Mouse (Mus musculus): ENCODE data around the gene Lrrc71. TPM values are rescaled to one million over a fixed set of nuclear protein-coding genes. Genes with fewer than 3 reads are reported as not detected.

Lrrc71 gene
- total and polyA plus RNA-seq, 2 experiments from 2014 or later, result 0.66 to 1.3 TPM

- ATAC-seq (ENCODE audit: low FRiP score), result no peak
- Histone ChIP-seq H3K27me3 (ENCODE audit: insufficient read depth, low read length) (no peaks in the 10 kb centered on the region), H3K9me3 (ENCODE audit: low read length) (no peaks in the 10 kb centered on the region), H3K4me1 (ENCODE audit: insufficient read depth, low read length) (no peaks in the 10 kb centered on the region), H3K4me3 (ENCODE audit: low read depth, low read length) (no peak overlapping the region), H3K9ac (replicated peaks; ENCODE audit: low read length, poor library complexity, severe bottlenecking) (no peak overlapping the region), H3K4me2 (ENCODE audit: low read depth, low read length, poor library complexity, severe bottlenecking) (no peak overlapping the region), H3K27ac (ENCODE audit: low read depth, low read length) (no peak overlapping the region), H3K36me3 (ENCODE audit: insufficient read depth, low read length) (peaks cover 51% of the 10 kb centered on the region)
- no peak for DNase-seq (ENCODE audit: low spot score)
- 70% methylated on average over 5 of the region's 5 CpGs for WGBS
- no peak for TF ChIP-seq CTCF (IDR thresholded peaks at IDR 0.05)
These were observed 9.5 kb downstream of the Lrrc71 start for GRCm38 (mm10) chr3:87738906-87739305.

GRCm38 (mm10) chr3:87735335-87735734 lies 13.1 kb downstream of the Lrrc71 start:
- Histone ChIP-seq H3K9ac (replicated peaks; ENCODE audit: low read length, poor library complexity, severe bottlenecking) (no peak overlapping the region), H3K36me3 (ENCODE audit: insufficient read depth, low read length) (peaks cover 81% of the 10 kb centered on the region), H3K27me3 (ENCODE audit: insufficient read depth, low read length) (no peaks in the 10 kb centered on the region), H3K4me3 (ENCODE audit: low read depth, low read length) (no peak overlapping the region), H3K9me3 (ENCODE audit: low read length) (no peaks in the 10 kb centered on the region), H3K4me1 (ENCODE audit: insufficient read depth, low read length) (no peaks in the 10 kb centered on the region), H3K27ac (ENCODE audit: low read depth, low read length) (no peak overlapping the region), H3K4me2 (ENCODE audit: low read depth, low read length, poor library complexity, severe bottlenecking) (no peak overlapping the region)
- 89% methylated on average over 9 of the region's 9 CpGs for whole genome bisulfite sequencing
- ATAC-seq (ENCODE audit: low FRiP score) (no peak), DNase-seq (ENCODE audit: low spot score) (no peak)
- TF ChIP-seq CTCF (IDR thresholded peaks at IDR 0.05), result no peak

DNA sequence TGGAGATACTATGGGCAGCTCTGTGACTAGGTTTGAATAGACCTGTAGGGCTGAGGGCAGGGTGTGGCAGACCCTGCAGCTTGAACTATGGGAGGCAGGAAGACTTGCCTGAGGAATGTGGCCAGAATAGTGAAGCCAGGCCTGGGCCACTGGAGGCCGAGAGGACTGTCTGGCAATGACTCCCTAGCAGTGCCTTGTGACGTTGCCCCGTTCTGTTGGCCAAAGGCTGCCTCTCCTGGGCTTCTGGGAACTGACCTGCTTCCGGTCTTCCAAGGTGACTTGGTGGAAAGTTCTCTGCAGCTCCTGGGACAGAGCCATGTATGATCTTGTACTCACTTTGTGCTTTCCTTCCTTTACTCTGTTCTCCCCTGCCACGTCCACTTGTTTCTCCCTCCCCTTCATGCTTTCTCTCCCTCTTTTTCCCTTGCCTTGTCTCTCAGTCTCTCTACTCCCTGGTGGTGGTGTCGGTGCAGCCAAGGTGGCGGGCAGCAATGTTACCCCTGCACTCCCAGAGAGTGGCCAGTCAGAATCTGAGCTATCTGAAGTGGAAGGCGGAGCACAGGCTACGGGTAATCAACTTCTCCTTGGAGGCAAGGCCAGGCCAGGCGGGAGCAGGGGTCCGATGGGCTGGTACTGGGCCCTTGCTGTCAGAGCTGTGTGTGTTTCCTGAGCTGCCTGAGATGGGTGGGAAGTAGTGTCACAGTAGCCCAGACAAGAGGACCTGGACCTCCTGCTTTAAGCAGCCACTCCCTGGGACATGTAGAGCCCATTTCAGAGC lies 14.3 kb downstream of the Lrrc71 start:
- H3K9me3 ChIP-seq (ENCODE audit: low read length), result no peaks in the 10 kb centered on the region
- 81% methylated on average over 11 of the region's 11 CpGs for WGBS
- no peak overlapping the region for H3K4me3 ChIP-seq (ENCODE audit: low read depth, low read length)
- H3K36me3 ChIP-seq (ENCODE audit: insufficient read depth, low read length), result peaks cover 88% of the 10 kb centered on the region
- H3K27me3 ChIP-seq (ENCODE audit: insufficient read depth, low read length), result no peaks in the 10 kb centered on the region
- DNase-seq (ENCODE audit: low spot score), result no peak
- TF ChIP-seq CTCF (IDR thresholded peaks at IDR 0.05), result no peak
- no peak overlapping the region for H3K9ac ChIP-seq (replicated peaks; ENCODE audit: low read length, poor library complexity, severe bottlenecking)
- H3K27ac ChIP-seq (ENCODE audit: low read depth, low read length), result no peak overlapping the region
- H3K4me1 ChIP-seq (ENCODE audit: insufficient read depth, low read length), result no peaks in the 10 kb centered on the region
- H3K4me2 ChIP-seq (ENCODE audit: low read depth, low read length, poor library complexity, severe bottlenecking), result no peak overlapping the region
- ATAC-seq (ENCODE audit: low FRiP score), result no peak

GRCm38 (mm10) chr3:87733098-87733497 lies 15.3 kb downstream of the Lrrc71 start:
- Histone ChIP-seq H3K4me3 (ENCODE audit: low read depth, low read length) (no peak overlapping the region), H3K9me3 (ENCODE audit: low read length) (no peaks in the 10 kb centered on the region), H3K4me2 (ENCODE audit: low read depth, low read length, poor library complexity, severe bottlenecking) (no peak overlapping the region), H3K9ac (replicated peaks; ENCODE audit: low read length, poor library complexity, severe bottlenecking) (no peak overlapping the region), H3K36me3 (ENCODE audit: insufficient read depth, low read length) (peaks cover 91% of the 10 kb centered on the region), H3K4me1 (ENCODE audit: insufficient read depth, low read length) (no peaks in the 10 kb centered on the region), H3K27ac (ENCODE audit: low read depth, low read length) (no peak overlapping the region), H3K27me3 (ENCODE audit: insufficient read depth, low read length) (no peaks in the 10 kb centered on the region)
- DNase-seq (ENCODE audit: low spot score) (no peak), ATAC-seq (ENCODE audit: low FRiP score) (no peak)
- no peak for TF ChIP-seq CTCF (IDR thresholded peaks at IDR 0.05)
- WGBS, result 86% methylated on average over 4 of the region's 4 CpGs

- Histone ChIP-seq H3K36me3 (ENCODE audit: insufficient read depth, low read length) (peaks cover 91% of the 10 kb centered on the region), H3K4me2 (ENCODE audit: low read depth, low read length, poor library complexity, severe bottlenecking) (no peak overlapping the region), H3K4me1 (ENCODE audit: insufficient read depth, low read length) (no peaks in the 10 kb centered on the region), H3K27me3 (ENCODE audit: insufficient read depth, low read length) (no peaks in the 10 kb centered on the region), H3K27ac (ENCODE audit: low read depth, low read length) (no peak overlapping the region), H3K4me3 (ENCODE audit: low read depth, low read length) (no peak overlapping the region), H3K9me3 (ENCODE audit: low read length) (no peaks in the 10 kb centered on the region), H3K9ac (replicated peaks; ENCODE audit: low read length, poor library complexity, severe bottlenecking) (no peak overlapping the region)
- TF ChIP-seq CTCF (IDR thresholded peaks at IDR 0.05), result no peak
- WGBS, result 93% methylated on average over 6 of the region's 6 CpGs
- DNase-seq (ENCODE audit: low spot score) (no peak), ATAC-seq (ENCODE audit: low FRiP score) (no peak)
These were observed 19.7 kb downstream of the Lrrc71 start for GRCm38 (mm10) chr3:87728696-87729095.

DNA sequence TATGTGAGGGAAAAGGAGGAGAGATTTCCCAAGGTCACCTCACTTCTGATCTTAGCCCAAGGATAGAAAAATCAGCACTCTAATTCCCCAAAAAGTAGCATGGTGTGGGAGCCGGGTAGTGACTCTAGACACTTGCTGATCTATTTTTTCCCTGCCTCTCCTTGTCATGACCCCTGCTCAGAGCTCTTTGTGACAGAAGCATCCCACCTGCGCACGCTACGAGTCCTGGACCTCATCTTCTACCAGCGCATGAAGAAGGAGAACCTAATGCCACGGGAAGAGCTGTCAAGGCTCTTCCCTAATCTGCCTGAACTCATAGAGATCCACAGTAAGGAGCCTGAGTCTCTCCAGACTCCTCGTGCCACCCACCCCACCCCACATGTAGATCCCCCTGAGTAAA lies 22.2 kb downstream of the Lrrc71 start:
- WGBS, result 96% methylated on average over 7 of the region's 7 CpGs

More for the DNA sequence above, 22.2 kb downstream of the Lrrc71 start:
- DNase-seq (ENCODE audit: low spot score) (no peak), ATAC-seq (ENCODE audit: low FRiP score) (no peak)
- H3K27ac ChIP-seq (ENCODE audit: low read depth, low read length), result no peak overlapping the region
- no peaks in the 10 kb centered on the region for H3K9me3 ChIP-seq (ENCODE audit: low read length)
- H3K4me1 ChIP-seq (ENCODE audit: insufficient read depth, low read length), result no peaks in the 10 kb centered on the region
- peaks cover 91% of the 10 kb centered on the region for H3K36me3 ChIP-seq (ENCODE audit: insufficient read depth, low read length)
- H3K4me3 ChIP-seq (ENCODE audit: low read depth, low read length), result no peak overlapping the region
- H3K27me3 ChIP-seq (ENCODE audit: insufficient read depth, low read length), result no peaks in the 10 kb centered on the region
- H3K9ac ChIP-seq (replicated peaks; ENCODE audit: low read length, poor library complexity, severe bottlenecking), result no peak overlapping the region
- no peak for TF ChIP-seq CTCF (IDR thresholded peaks at IDR 0.05)
- H3K4me2 ChIP-seq (ENCODE audit: low read depth, low read length, poor library complexity, severe bottlenecking), result no peak overlapping the region
